Mouse (Mus musculus): Measurements from ENCODE around the gene Siglece.

DNA sequence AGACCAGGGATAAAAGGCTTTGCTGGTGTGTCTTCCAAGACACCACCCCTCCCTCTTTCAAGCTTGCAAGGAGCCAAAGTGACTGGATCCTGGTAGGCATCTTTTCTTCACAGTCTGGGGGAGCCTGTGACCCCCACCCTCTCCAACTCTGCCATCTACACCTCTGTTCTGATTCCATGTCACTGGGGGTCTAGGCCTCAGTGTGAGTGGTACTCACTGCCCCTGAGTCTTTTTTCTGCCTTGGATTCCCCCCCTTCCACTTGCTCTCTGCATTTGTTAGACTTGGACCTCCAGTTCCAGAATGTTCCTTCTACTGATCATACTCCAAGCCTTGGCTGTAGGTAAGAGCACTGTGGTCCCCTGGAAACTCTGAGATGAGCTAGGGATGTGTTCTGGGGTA is 30.2 kb upstream of the Siglece start, which contains the start of gene Klk14:
- TF ChIP-seq EP300 (IDR thresholded peaks at IDR 0.05; ENCODE audit: low read length) (no peak), ZMIZ1 (IDR thresholded peaks at IDR 0.05; ENCODE audit: low read depth, low read length) (no peak), CTCF (conservative IDR thresholded peaks at IDR 0.05 in 1 of 2, IDR thresholded peaks at IDR 0.05 in 1 of 2; ENCODE audit: low read depth in 2 of 2, low read length in 2 of 2) (no peak), UBTF (IDR thresholded peaks at IDR 0.05; ENCODE audit: low read depth, low read length) (no peak), MAFK (IDR thresholded peaks at IDR 0.05; ENCODE audit: insufficient replicate concordance, low read length) (no peak), USF1 (IDR thresholded peaks at IDR 0.05; ENCODE audit: low read depth, low read length) (no peak), POLR2AphosphoS2 (IDR thresholded peaks at IDR 0.05; ENCODE audit: low read depth, low read length) (no peak)

All from CH12.LX (cell line).